Mouse (Mus musculus): ENCODE results near the gene Grid1. TPM values are rescaled to one million over a fixed set of nuclear protein-coding genes. Genes with fewer than 3 reads are reported as not detected.

Grid1 gene
- polyA plus RNA-seq, 1 experiment from 2014 or later = 1.5 TPM

GRCm38 (mm10) chr14:34972930-34973329, 153.0 kb downstream of the Grid1 start:
- H3K27ac ChIP-seq = no peak overlapping the region
- ATAC-seq (ENCODE audit: low FRiP score) = no peak
- no peaks in the 10 kb centered on the region for H3K9me3 ChIP-seq
- no peaks in the 10 kb centered on the region for H3K36me3 ChIP-seq (replicated peaks)
- H3K27me3 ChIP-seq = peaks cover 63% of the 10 kb centered on the region
- no peak overlapping the region for H3K4me3 ChIP-seq (replicated peaks)
- H3K9ac ChIP-seq = no peak overlapping the region
- 81% methylated on average over 3 of the region's 3 CpGs for WGBS
- H3K4me1 ChIP-seq = peaks cover 13% of the 10 kb centered on the region
- H3K4me2 ChIP-seq = no peak overlapping the region

GRCm38 (mm10) chr14:34980756-34981155, 160.8 kb downstream of the Grid1 start:
- no peak overlapping the region for H3K27ac ChIP-seq
- no peak overlapping the region for H3K4me3 ChIP-seq (replicated peaks)
- no peak overlapping the region for H3K4me2 ChIP-seq
- peaks cover 38% of the 10 kb centered on the region for H3K27me3 ChIP-seq
- no peak for ATAC-seq (ENCODE audit: low FRiP score)
- H3K9ac ChIP-seq = no peak overlapping the region
- 12% methylated on average over 2 of the region's 2 CpGs for WGBS
- no peaks in the 10 kb centered on the region for H3K36me3 ChIP-seq (replicated peaks)
- H3K9me3 ChIP-seq = no peaks in the 10 kb centered on the region
- peaks cover 3% of the 10 kb centered on the region; the same call in 1 of the 2 replicates for H3K4me1 ChIP-seq

- ATAC-seq (ENCODE audit: low FRiP score) = no peak
- Histone ChIP-seq H3K9me3 (no peaks in the 10 kb centered on the region), H3K27ac (no peak overlapping the region), H3K9ac (no peak overlapping the region), H3K4me3 (replicated peaks) (no peak overlapping the region), H3K4me1 (peaks cover 3% of the 10 kb centered on the region; the same call in 1 of the 2 replicates), H3K27me3 (peaks cover 18% of the 10 kb centered on the region), H3K36me3 (replicated peaks) (no peaks in the 10 kb centered on the region), H3K4me2 (no peak overlapping the region)
- 72% methylated on average over 5 of the region's 5 CpGs for WGBS
These were observed 169.2 kb downstream of the Grid1 start for GRCm38 (mm10) chr14:34989131-34989530.

GRCm38 (mm10) chr14:35006736-35007135, 186.8 kb downstream of the Grid1 start:
- Histone ChIP-seq H3K9me3 (no peaks in the 10 kb centered on the region), H3K27me3 (no peaks in the 10 kb centered on the region), H3K27ac (no peak overlapping the region), H3K4me1 (peaks cover 11% of the 10 kb centered on the region; the same call in 1 of the 2 replicates), H3K9ac (no peak overlapping the region), H3K36me3 (replicated peaks) (no peaks in the 10 kb centered on the region), H3K4me2 (no peak overlapping the region), H3K4me3 (replicated peaks) (no peak overlapping the region)
- WGBS = 84% methylated on average over 7 of the region's 7 CpGs
- ATAC-seq (ENCODE audit: low FRiP score) = no peak

- no peak overlapping the region for H3K9ac ChIP-seq
- no peaks in the 10 kb centered on the region for H3K27me3 ChIP-seq
- 40% methylated on average over 3 of the region's 3 CpGs for WGBS
- no peaks in the 10 kb centered on the region for H3K36me3 ChIP-seq (replicated peaks)
- ATAC-seq (ENCODE audit: low FRiP score) = peak; percentile 66; the same call in 1 of the 2 replicates
- H3K4me2 ChIP-seq = no peak overlapping the region
- no peak overlapping the region for H3K4me3 ChIP-seq (replicated peaks)
- H3K27ac ChIP-seq = no peak overlapping the region
- H3K9me3 ChIP-seq = no peaks in the 10 kb centered on the region
- H3K4me1 ChIP-seq = peaks cover 11% of the 10 kb centered on the region; the same call in 1 of the 2 replicates
These were observed 188.8 kb downstream of the Grid1 start for GRCm38 (mm10) chr14:35008674-35009073.

- H3K27me3 ChIP-seq = no peaks in the 10 kb centered on the region
- no peaks in the 10 kb centered on the region for H3K9me3 ChIP-seq
- no peak overlapping the region for H3K27ac ChIP-seq
- WGBS = 13% methylated on average over 9 of the region's 9 CpGs
- no peaks in the 10 kb centered on the region for H3K36me3 ChIP-seq (replicated peaks)
- H3K4me2 ChIP-seq = no peak overlapping the region
- H3K9ac ChIP-seq = no peak overlapping the region
- H3K4me1 ChIP-seq = peaks cover 11% of the 10 kb centered on the region; the same call in 1 of the 2 replicates
- ATAC-seq (ENCODE audit: low FRiP score) = peak; percentile 28; the same call in 1 of the 2 replicates
- no peak overlapping the region for H3K4me3 ChIP-seq (replicated peaks)
These were observed 189.2 kb downstream of the Grid1 start for GRCm38 (mm10) chr14:35009074-35009473.

GRCm38 (mm10) chr14:35026686-35027085, 206.8 kb downstream of the Grid1 start:
- Histone ChIP-seq H3K4me2 (no peak overlapping the region), H3K27ac (no peak overlapping the region), H3K4me1 (no peaks in the 10 kb centered on the region), H3K36me3 (replicated peaks) (no peaks in the 10 kb centered on the region), H3K9ac (no peak overlapping the region), H3K4me3 (replicated peaks) (no peak overlapping the region), H3K9me3 (no peaks in the 10 kb centered on the region), H3K27me3 (no peaks in the 10 kb centered on the region)
- no peak for ATAC-seq (ENCODE audit: low FRiP score)
- WGBS = 94% methylated on average over 8 of the region's 8 CpGs

- H3K9me3 ChIP-seq = no peaks in the 10 kb centered on the region
- H3K4me1 ChIP-seq = no peaks in the 10 kb centered on the region
- no peak overlapping the region for H3K4me3 ChIP-seq (replicated peaks)
- no peak overlapping the region for H3K9ac ChIP-seq
- H3K27ac ChIP-seq = no peak overlapping the region
- ATAC-seq (ENCODE audit: low FRiP score) = peak; percentile 17; the same call in 1 of the 2 replicates
- WGBS = 71% methylated on average over 11 of the region's 11 CpGs
- no peaks in the 10 kb centered on the region for H3K36me3 ChIP-seq (replicated peaks)
- no peak overlapping the region for H3K4me2 ChIP-seq
- no peaks in the 10 kb centered on the region for H3K27me3 ChIP-seq
These were observed 207.7 kb downstream of the Grid1 start for GRCm38 (mm10) chr14:35027501-35028140.

GRCm38 (mm10) chr14:35029626-35030025, 209.7 kb downstream of the Grid1 start:
- H3K4me1 ChIP-seq = no peaks in the 10 kb centered on the region
- WGBS = 100% methylated on average over 2 of the region's 2 CpGs

GRCm38 (mm10) chr14:35030271-35030670, 210.4 kb downstream of the Grid1 start:
- Histone ChIP-seq H3K27ac (no peak overlapping the region), H3K9me3 (no peaks in the 10 kb centered on the region), H3K9ac (no peak overlapping the region), H3K4me1 (no peaks in the 10 kb centered on the region), H3K36me3 (replicated peaks) (no peaks in the 10 kb centered on the region), H3K27me3 (no peaks in the 10 kb centered on the region), H3K4me2 (no peak overlapping the region), H3K4me3 (replicated peaks) (no peak overlapping the region)
- whole genome bisulfite sequencing = 86% methylated on average over 2 of the region's 2 CpGs
- no peak for ATAC-seq (ENCODE audit: low FRiP score)

More at GRCm38 (mm10) chr14:35029626-35030025, 209.7 kb downstream of the Grid1 start:
- H3K4me3 ChIP-seq (replicated peaks) = no peak overlapping the region
- no peaks in the 10 kb centered on the region for H3K36me3 ChIP-seq (replicated peaks)
- no peaks in the 10 kb centered on the region for H3K9me3 ChIP-seq
- no peak for ATAC-seq (ENCODE audit: low FRiP score)
- H3K9ac ChIP-seq = no peak overlapping the region
- no peaks in the 10 kb centered on the region for H3K27me3 ChIP-seq
- H3K27ac ChIP-seq = no peak overlapping the region
- no peak overlapping the region for H3K4me2 ChIP-seq

GRCm38 (mm10) chr14:35032283-35032682, 212.4 kb downstream of the Grid1 start:
- no peaks in the 10 kb centered on the region for H3K27me3 ChIP-seq
- H3K4me2 ChIP-seq = no peak overlapping the region
- no peak overlapping the region for H3K4me3 ChIP-seq (replicated peaks)
- H3K27ac ChIP-seq = no peak overlapping the region
- H3K36me3 ChIP-seq (replicated peaks) = no peaks in the 10 kb centered on the region
- ATAC-seq (ENCODE audit: low FRiP score) = no peak
- H3K4me1 ChIP-seq = no peaks in the 10 kb centered on the region
- WGBS = 94% methylated on average over 1 of the region's 1 CpGs
- no peak overlapping the region for H3K9ac ChIP-seq
- no peaks in the 10 kb centered on the region for H3K9me3 ChIP-seq

- ATAC-seq (ENCODE audit: low FRiP score) = no peak
- H3K4me2 ChIP-seq = no peak overlapping the region
- H3K4me3 ChIP-seq (replicated peaks) = no peak overlapping the region
- no peaks in the 10 kb centered on the region for H3K36me3 ChIP-seq (replicated peaks)
- H3K27ac ChIP-seq = no peak overlapping the region
- no peaks in the 10 kb centered on the region for H3K9me3 ChIP-seq
- whole genome bisulfite sequencing = 60% methylated on average over 5 of the region's 5 CpGs
- H3K27me3 ChIP-seq = no peaks in the 10 kb centered on the region
- no peaks in the 10 kb centered on the region for H3K4me1 ChIP-seq
- no peak overlapping the region for H3K9ac ChIP-seq
These were observed 224.4 kb downstream of the Grid1 start for GRCm38 (mm10) chr14:35044268-35044667.
